Mouse (Mus musculus) thymus, adult 2 months (tissue): ENCODE measurements around the gene Nectin3. TPM values are rescaled to one million over a fixed set of nuclear protein-coding genes. Genes with fewer than 3 reads are reported as not detected.

ENCODE experiments used
- DNase-seq: peaks from one replicate; pipeline ENCODE4 v3.0.0; 2021
- H3K27ac ChIP-seq: fragments of 200-500 bp; 2 replicates; pipeline ENCODE4 v1.5.1; 2012; ENCODE audit warnings: low read length, control low read depth; ENCODE audit not compliant: control insufficient read depth, insufficient read depth
- H3K27me3 ChIP-seq: fragments of 200-500 bp; 2 replicates; pipeline ENCODE4 v1.6.1; 2012; ENCODE audit warnings: mild to moderate bottlenecking, low read length, moderate library complexity, mixed read lengths; ENCODE audit not compliant: control insufficient read depth, insufficient read depth
- H3K36me3 ChIP-seq: fragments of 200-500 bp; 2 replicates; pipeline ENCODE4 v1.6.1; 2012; ENCODE audit warnings: mild to moderate bottlenecking, low read length, moderate library complexity; ENCODE audit not compliant: control insufficient read depth, insufficient read depth
- H3K4me1 ChIP-seq: fragments of 200-500 bp; replicated peaks from 2 replicates; pipeline ENCODE4 v1.6.1; 2012; ENCODE audit warnings: low read length; ENCODE audit not compliant: control insufficient read depth, insufficient read depth
- H3K4me3 ChIP-seq: fragments of 200-500 bp; 2 replicates; pipeline ENCODE4 v1.5.1; 2012; ENCODE audit warnings: mild to moderate bottlenecking, low read length, control low read depth, moderate library complexity; ENCODE audit not compliant: control insufficient read depth, insufficient read depth
- CTCF ChIP-seq: fragments of 200-500 bp; IDR thresholded peaks from 2 replicates; pipeline ENCODE4 v1.5.1; 2012; ENCODE audit warnings: mild to moderate bottlenecking, control low read depth, low read length, moderate library complexity, borderline replicate concordance; ENCODE audit not compliant: control insufficient read depth, poor library complexity, insufficient read depth; ENCODE audit errors: extremely low read depth
- POLR2A ChIP-seq: fragments of 200-500 bp; IDR thresholded peaks from 2 replicates; pipeline ENCODE4 v1.6.1; 2012; ENCODE audit warnings: mild to moderate bottlenecking, low read length, control low read depth, moderate library complexity; ENCODE audit not compliant: control insufficient read depth, poor library complexity, insufficient read depth; ENCODE audit errors: extremely low read depth
- WGBS: fragments of 180-500 bp; shearing (Covaris S2); methylation state at CpG from one replicate; pipeline ENCODE4 v1.1.7; 2018; 5-methylcytosine and 5-hydroxymethylcytosine counted together
- polyA plus RNA-seq: library from polyadenylated mRNA; depleted of rRNA; stranded (reverse); fragments of >200 nt; gene quantifications from 2 replicates; pipeline ENCODE4 v1.2.3, GENCODE M21; 2012

Nectin3 gene
- polyA plus RNA-seq, 1 experiment, result 1.5 TPM

DNA sequence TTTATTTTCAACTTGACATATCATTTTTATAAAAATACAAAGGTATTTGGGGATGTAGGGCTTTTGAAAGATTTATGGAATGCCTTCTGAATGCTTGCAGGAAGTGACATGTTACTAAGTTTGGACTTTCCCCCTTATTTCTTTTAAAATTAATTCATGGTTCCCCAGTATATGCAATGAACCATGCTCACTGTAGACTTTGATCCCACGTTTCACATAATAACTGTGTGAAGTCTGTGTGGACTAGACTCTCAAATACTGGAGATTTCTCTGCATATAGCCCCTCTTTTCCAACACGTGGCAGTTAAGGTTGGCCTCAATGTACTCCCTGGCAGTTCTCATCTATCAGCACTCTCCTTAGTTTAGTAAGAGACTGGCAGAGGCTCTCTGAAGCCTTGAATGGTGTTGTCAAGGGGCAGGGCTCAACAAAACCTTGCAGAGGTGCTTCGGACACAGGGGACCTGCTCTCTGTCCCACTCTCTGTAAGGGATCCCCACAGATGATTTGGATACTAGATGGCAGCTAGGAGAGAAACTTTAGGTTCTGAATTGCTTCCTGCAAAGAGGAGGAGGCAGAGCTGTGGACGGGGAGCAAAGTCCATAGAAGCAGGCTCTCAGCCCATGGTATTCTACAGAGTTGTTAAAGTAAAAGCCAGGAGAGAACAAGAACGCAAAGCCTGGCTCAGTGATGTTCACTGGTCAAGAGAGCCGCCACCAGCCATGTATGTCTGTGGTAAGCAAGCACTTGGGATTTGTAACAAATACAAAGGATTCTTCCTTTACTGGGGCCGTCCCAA is 91.3 kb downstream of the Nectin3 start:
- DNase-seq, result no peak
- 88% methylated on average over 7 of the region's 7 CpGs for WGBS
- H3K27ac ChIP-seq, result no peak overlapping the region
- no peak overlapping the region for H3K4me3 ChIP-seq
- H3K27me3 ChIP-seq, result no peaks in the 10 kb centered on the region
- H3K36me3 ChIP-seq, result no peaks in the 10 kb centered on the region
- no peaks in the 10 kb centered on the region for H3K4me1 ChIP-seq
- TF ChIP-seq CTCF (no peak), POLR2A (no peak)

DNA sequence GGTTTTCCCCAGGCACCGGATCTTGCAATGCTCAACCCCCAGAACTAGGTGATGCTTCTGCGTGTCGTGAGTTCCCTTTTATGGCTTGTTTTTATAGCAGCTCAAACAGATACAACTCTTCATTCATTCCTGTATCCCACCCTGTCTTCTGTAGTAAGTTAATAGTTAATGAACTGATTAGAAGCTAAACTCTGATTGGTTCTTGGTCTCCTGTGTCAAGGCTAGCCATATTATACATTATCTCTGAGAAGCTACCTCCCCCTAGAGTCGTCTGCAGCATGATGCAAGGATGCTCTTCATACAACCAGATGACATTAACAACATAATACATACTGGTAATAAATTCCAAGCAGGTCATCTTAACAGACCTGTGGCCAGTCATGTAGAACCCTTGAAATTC is 100.4 kb downstream of the Nectin3 start:
- no peak overlapping the region for H3K4me3 ChIP-seq
- no peaks in the 10 kb centered on the region for H3K27me3 ChIP-seq
- no peak for TF ChIP-seq POLR2A
- WGBS, result 89% methylated on average over 4 of the region's 4 CpGs
- DNase-seq, result no peak
- H3K27ac ChIP-seq, result no peak overlapping the region
- no peaks in the 10 kb centered on the region for H3K4me1 ChIP-seq
- no peaks in the 10 kb centered on the region for H3K36me3 ChIP-seq

DNA sequence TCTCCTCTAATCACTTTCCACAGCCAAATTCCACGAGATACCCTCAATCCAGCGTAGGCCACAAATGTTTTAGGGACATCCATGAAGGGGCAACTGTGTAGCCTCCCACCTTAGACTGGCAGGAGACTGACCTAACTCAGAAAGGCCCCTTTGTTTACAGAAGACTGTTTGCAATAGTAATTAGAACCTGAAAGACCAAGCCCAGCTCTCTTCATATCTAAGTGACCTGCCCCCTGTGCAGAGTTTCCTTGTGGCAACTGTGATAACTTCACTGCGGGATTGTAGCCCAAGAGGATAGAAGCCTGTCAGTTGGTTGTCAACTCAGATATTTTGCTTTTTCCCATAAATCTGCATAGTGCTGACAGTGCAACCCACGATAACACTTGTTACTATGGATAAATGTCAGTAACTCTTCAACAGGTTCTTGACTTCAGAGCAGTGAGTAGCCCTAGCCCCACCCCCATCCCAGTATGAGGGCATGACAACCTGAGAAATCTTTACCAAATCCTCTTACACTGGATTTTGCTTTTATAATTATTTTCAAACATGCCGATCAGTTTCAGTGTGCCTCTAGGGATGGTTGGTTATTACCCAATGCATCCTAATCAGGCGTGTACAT is 108.8 kb downstream of the Nectin3 start:
- Histone ChIP-seq H3K4me3 (no peak overlapping the region), H3K4me1 (no peaks in the 10 kb centered on the region), H3K27me3 (no peaks in the 10 kb centered on the region), H3K27ac (no peak overlapping the region), H3K36me3 (no peaks in the 10 kb centered on the region)
- DNase-seq, result no peak
- WGBS, result 96% methylated on average over 6 of the region's 6 CpGs
- TF ChIP-seq POLR2A, result no peak
- TF ChIP-seq CTCF, result no peak

DNA sequence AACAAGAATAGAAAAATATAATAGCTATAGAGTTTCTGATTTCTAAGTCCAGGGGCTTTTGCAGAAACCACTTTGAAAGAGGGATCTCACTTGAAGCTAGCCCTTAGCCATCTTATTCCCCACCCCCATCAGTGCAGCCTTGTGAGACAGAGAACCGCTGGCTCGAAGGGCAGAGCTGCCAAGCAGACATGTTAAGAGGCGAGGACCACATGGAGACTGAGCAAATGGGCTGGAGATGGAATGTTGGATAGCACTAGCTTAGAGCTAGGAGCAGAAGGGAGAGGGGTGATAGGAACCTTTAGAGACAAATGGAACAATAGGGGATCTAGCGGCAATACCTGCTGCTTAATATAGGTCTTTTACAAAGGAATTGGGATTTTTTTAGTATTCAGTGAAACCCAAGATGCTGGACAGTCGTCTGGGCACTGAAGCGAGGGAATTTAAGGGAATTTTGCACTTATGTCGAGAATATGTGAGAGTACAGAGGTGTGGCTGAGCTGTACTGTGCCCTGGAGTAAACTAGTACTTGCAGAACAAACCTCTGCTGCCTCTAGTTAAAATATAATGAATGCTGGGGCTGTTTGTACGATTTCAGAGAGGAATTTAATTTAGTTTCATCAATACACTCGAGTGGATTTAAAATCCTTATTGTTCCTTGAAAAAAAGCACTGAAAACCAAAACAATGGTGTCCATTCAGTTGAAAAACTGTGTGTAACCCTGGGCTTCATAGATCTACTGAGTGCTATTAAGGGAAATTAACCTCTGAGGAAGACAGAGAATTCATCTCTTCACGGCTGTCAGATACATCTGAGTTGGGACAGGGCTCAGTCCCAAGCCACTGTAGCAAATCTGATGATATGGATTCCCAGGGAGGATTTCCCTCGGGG is 109.6 kb downstream of the Nectin3 start:
- Histone ChIP-seq H3K4me1 (no peaks in the 10 kb centered on the region), H3K27ac (no peak overlapping the region), H3K4me3 (no peak overlapping the region), H3K27me3 (no peaks in the 10 kb centered on the region), H3K36me3 (no peaks in the 10 kb centered on the region)
- WGBS, result 87% methylated on average over 11 of the region's 11 CpGs
- DNase-seq, result no peak
- TF ChIP-seq CTCF, result no peak
- TF ChIP-seq POLR2A, result no peak

DNA sequence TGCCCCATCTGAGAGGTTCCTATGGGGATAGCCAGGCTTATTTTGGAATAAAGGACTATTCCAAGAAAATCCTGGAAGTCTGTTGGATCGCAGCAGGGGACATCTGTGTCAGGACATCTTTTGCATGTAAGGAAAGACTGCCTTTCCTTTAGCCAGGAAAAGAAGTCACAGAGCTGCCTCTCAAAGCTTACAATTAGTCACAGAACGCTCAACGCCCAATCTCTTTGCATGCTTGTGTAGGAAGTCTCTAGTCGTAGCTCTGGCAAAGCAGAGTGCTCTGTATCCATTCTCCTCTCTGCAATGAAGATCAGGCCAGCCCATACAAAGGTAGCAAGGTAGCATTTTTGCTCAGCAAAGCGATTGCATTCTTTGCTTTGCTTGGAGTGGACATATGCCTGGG is 114.0 kb downstream of the Nectin3 start:
- no peak for TF ChIP-seq CTCF
- no peak for TF ChIP-seq POLR2A
- WGBS, result 94% methylated on average over 5 of the region's 5 CpGs
- no peaks in the 10 kb centered on the region for H3K4me1 ChIP-seq
- no peaks in the 10 kb centered on the region for H3K27me3 ChIP-seq
- DNase-seq, result no peak
- no peak overlapping the region for H3K27ac ChIP-seq
- no peak overlapping the region for H3K4me3 ChIP-seq
- no peaks in the 10 kb centered on the region for H3K36me3 ChIP-seq

DNA sequence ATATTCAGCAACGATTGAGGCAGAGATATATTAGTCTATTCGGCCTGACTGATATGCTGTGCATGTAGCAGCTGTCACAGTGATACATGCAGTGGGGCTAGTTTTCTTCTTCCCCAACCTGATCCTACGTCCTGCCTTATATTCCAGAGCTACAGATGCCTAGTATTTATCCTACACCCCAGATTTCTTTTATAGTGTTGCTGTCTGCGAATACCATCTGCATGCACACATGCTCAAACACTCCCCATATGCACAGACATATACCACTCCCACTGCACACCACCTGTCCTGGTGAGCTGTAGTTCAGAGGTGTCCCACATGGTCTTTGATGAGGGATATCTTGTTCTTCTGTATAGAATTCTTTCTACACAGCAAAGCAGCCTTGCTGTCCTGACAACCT is 115.0 kb downstream of the Nectin3 start:
- no peak for DNase-seq
- Histone ChIP-seq H3K27ac (no peak overlapping the region), H3K36me3 (no peaks in the 10 kb centered on the region), H3K4me1 (no peaks in the 10 kb centered on the region), H3K4me3 (no peak overlapping the region), H3K27me3 (no peaks in the 10 kb centered on the region)
- WGBS, result 95% methylated on average over 4 of the region's 4 CpGs
- TF ChIP-seq POLR2A (no peak), CTCF (no peak)
